Mouse (Mus musculus) stomach, postnatal 0 days (tissue): Measurements from ENCODE around the gene Tsr3. TPM values are rescaled to one million over a fixed set of nuclear protein-coding genes. Genes with fewer than 3 reads are reported as not detected.
"Not testable (repeated sequence)": the region's sequence is repeated elsewhere in the genome, so short reads cannot be mapped to it uniquely, and the experiment has no call there.

ENCODE experiments used
- ATAC-seq: fragments of 200-750 bp; cut with Nextera tagmentation; 2 replicates; pipeline ENCODE4 v1.8.0; 2017; ENCODE audit not compliant: low FRiP score, low TSS enrichment
- DNase-seq: peaks from one replicate; pipeline ENCODE4 v3.0.0-alpha.2; 2016; ENCODE audit warnings: low spot score
- H3K27ac ChIP-seq: fragments of 300-500 bp; sonication (generic); replicated peaks from 2 replicates; pipeline ENCODE4 v1.5.1; 2014; ENCODE audit warnings: mild to moderate bottlenecking, control low read depth
- H3K27me3 ChIP-seq: fragments of 300-500 bp; sonication (generic); 2 replicates; pipeline ENCODE4 v1.6.1; 2014; ENCODE audit warnings: low read length; ENCODE audit not compliant: control insufficient read depth, insufficient read depth
- H3K36me3 ChIP-seq: fragments of 300-500 bp; sonication (generic); 2 replicates; pipeline ENCODE4 v1.6.1; 2014; ENCODE audit warnings: low read length, mixed read lengths; ENCODE audit not compliant: control insufficient read depth, insufficient read depth
- H3K4me1 ChIP-seq: fragments of 300-500 bp; sonication (generic); replicated peaks from 2 replicates; pipeline ENCODE4 v1.6.1; 2014; ENCODE audit warnings: antibody characterized with exemption; ENCODE audit not compliant: control insufficient read depth, insufficient read depth
- H3K4me2 ChIP-seq: fragments of 300-500 bp; sonication (generic); replicated peaks from 2 replicates; pipeline ENCODE4 v1.6.1; 2014; ENCODE audit warnings: low read depth, mild to moderate bottlenecking, control low read depth, moderate library complexity
- H3K4me3 ChIP-seq: fragments of 300-500 bp; sonication (generic); 2 replicates; pipeline ENCODE4 v1.5.1; 2014; ENCODE audit warnings: low read depth, low read length, control low read depth
- H3K9ac ChIP-seq: fragments of 300-500 bp; sonication (generic); 2 replicates; pipeline ENCODE4 v1.6.1; 2014; ENCODE audit warnings: mild to moderate bottlenecking, low read length, control low read depth, mixed read lengths
- H3K9me3 ChIP-seq: fragments of 300-500 bp; sonication (generic); 2 replicates; pipeline ENCODE4 v1.6.1; 2016; ENCODE audit warnings: low read length; ENCODE audit not compliant: control insufficient read depth
- CTCF ChIP-seq: IDR thresholded peaks from 2 replicates; pipeline ENCODE4 v1.5.1; 2016; ENCODE audit warnings: antibody characterized with exemption, low read depth, mild to moderate bottlenecking, moderate library complexity
- EP300 ChIP-seq: optimal IDR thresholded peaks from 2 replicates; pipeline ENCODE3; 2016; ENCODE audit warnings: antibody characterized with exemption
- WGBS: fragments of 180-500 bp; shearing (Covaris S2); extraction: QIAGEN DNeasy Blood & Tissue Kit; methylation state at CpG from one replicate; pipeline ENCODE4 v1.1.7; 2014; 5-methylcytosine and 5-hydroxymethylcytosine counted together
- polyA plus RNA-seq: library from polyadenylated mRNA; unstranded; fragments of >200 nt; fragmentation: Nextera tagmentation; extraction: Ambion mirVana; gene quantifications from 2 replicates; pipeline ENCODE4 v1.2.1, GENCODE M21; 2015

Tsr3 gene
- polyA plus RNA-seq, 1 experiment from 2014 or later, result 31.3 TPM

DNA sequence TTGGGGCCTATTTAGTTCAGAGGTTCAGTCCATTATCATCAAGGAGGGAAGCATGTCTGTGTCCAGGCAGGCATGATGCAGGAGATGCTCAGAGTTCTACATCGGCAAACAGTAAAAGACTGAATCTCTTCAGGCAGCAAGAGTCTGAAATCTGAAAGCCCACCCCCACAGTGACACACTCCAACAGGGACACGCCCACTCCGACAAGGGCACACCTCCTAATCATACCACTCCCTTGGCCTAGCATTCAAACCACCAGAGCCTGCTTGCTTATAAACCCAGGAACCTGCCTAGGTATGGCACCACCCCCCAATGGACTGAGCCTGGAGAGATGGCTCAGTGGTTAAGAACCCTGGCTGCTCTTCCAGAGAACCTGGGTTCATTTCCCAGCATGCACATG lies 24.5 kb upstream of the Tsr3 start:
- DNase-seq (no peak), ATAC-seq (no peak)
- Histone ChIP-seq H3K36me3 (peaks cover 19% of the 10 kb centered on the region; the same call in 1 of the 2 replicates), H3K27ac (no peak overlapping the region), H3K9ac (no peak overlapping the region), H3K9me3 (no peaks in the 10 kb centered on the region), H3K27me3 (no peaks in the 10 kb centered on the region), H3K4me2 (no peak overlapping the region), H3K4me1 (no peaks in the 10 kb centered on the region), H3K4me3 (no peak overlapping the region)
- TF ChIP-seq CTCF (no peak), EP300 (no peak)
- WGBS, result 77% methylated on average over 3 of the region's 3 CpGs

DNA sequence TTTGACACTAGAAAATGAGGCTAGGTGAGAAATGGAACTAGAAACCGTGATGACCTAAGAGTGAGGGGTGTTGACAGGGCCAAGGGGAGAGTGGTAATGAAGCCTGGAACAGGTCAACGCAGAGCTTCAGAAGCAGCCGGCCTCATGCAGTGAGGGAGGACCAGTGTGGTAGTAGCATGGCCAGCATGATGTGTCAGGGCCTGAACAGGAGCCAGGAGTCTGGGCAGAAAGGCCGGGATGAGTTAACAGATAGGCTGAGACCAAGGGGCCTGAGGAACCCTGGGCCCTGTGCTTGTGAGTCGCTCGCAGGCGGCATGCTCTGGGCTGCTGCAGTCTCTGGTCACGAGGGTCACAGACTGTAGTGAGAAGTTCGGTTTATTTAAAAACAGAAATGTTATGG lies 21.0 kb upstream of the Tsr3 start:
- DNase-seq (no peak), ATAC-seq (no peak)
- H3K4me1 ChIP-seq, result peaks cover 3% of the 10 kb centered on the region; the same call in 1 of the 2 replicates
- H3K27me3 ChIP-seq, result no peaks in the 10 kb centered on the region
- H3K36me3 ChIP-seq, result peaks cover 14% of the 10 kb centered on the region; the same call in 1 of the 2 replicates
- 91% methylated on average over 9 of the region's 9 CpGs for WGBS
- H3K4me3 ChIP-seq, result no peak overlapping the region
- H3K27ac ChIP-seq, result no peak overlapping the region
- H3K4me2 ChIP-seq, result no peak overlapping the region
- H3K9me3 ChIP-seq, result no peaks in the 10 kb centered on the region
- no peak overlapping the region for H3K9ac ChIP-seq
- TF ChIP-seq CTCF, result no peak
- TF ChIP-seq EP300, result no peak

DNA sequence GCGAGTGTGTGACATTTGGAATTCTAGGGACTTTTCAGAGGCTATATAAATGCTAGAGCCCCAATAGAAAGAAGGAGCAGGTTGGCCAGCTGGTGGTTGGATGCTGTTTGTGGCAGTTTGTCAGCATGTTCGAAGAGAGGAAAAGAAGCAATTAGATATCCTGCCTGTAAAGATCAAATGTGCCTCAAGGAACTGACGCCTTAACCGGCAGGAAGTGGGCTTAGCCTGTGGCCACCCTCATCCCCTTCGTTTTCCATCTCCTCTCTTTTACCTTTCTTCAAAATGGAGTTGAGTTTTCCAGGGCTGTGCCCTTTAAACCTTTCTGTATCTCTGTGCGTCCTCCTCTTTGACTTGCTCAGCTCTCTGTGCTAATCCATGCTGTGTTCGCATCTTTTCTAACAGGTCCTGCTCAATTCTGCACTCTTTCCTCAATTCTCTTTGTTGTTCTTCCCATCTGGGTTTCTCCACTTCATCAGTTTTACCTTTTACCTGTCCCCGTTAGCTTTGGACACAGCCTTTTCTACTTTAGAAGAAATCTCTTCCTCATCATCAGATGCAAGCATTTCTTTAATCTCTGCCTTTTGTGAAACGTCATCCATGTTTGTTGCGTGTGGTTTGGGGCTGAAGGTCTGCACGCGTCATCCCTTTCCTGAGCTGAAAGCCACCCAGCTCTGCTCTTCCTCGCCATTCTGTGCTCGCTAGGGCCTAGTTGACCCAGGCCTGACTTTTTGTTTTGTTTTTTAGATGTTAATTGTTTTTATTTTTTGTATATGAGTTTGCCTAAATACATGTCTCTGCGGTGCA lies 20.3 kb upstream of the Tsr3 start:
- WGBS, result 90% methylated on average over 15 of the region's 15 CpGs
- ATAC-seq, result no peak
- H3K9ac ChIP-seq, result no peak overlapping the region
- no peaks in the 10 kb centered on the region for H3K9me3 ChIP-seq
- TF ChIP-seq CTCF (no peak), EP300 (no peak)
- H3K36me3 ChIP-seq, result peaks cover 14% of the 10 kb centered on the region; the same call in 1 of the 2 replicates
- H3K4me1 ChIP-seq, result peaks cover 3% of the 10 kb centered on the region; the same call in 1 of the 2 replicates
- DNase-seq, result no peak
- H3K4me3 ChIP-seq, result no peak overlapping the region
- H3K27ac ChIP-seq, result no peak overlapping the region
- no peaks in the 10 kb centered on the region for H3K27me3 ChIP-seq
- no peak overlapping the region for H3K4me2 ChIP-seq

DNA sequence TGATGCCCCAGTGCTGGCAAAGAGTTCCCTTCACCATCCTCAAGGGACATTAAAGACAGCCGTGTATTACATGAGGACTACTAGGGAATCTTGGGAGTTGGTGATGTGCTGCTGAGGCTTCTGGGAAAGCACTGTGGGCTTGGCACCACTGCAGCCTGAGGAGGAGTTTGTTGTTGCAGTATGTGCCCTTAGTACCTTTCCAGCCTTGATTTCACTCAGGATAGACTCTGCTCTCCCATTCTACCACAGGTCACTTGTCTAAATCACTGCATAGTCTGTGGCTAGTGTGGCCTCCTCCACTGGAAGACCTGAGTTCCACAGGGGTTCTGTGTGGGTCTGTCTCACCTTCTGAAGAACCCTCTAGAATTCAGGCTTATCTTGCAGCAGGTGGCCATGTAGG lies 19.2 kb upstream of the Tsr3 start:
- H3K4me3 ChIP-seq, result no peak overlapping the region
- ATAC-seq, result no peak
- H3K27ac ChIP-seq, result no peak overlapping the region
- no peaks in the 10 kb centered on the region for H3K27me3 ChIP-seq
- TF ChIP-seq EP300, result no peak
- TF ChIP-seq CTCF, result no peak
- peaks cover 8% of the 10 kb centered on the region; the same call in 1 of the 2 replicates for H3K36me3 ChIP-seq
- no peaks in the 10 kb centered on the region for H3K9me3 ChIP-seq
- H3K4me2 ChIP-seq, result no peak overlapping the region
- no peak overlapping the region for H3K9ac ChIP-seq
- WGBS, result 72% methylated on average over 1 of the region's 1 CpGs
- no peak for DNase-seq
- H3K4me1 ChIP-seq, result peaks cover 3% of the 10 kb centered on the region; the same call in 1 of the 2 replicates

DNA sequence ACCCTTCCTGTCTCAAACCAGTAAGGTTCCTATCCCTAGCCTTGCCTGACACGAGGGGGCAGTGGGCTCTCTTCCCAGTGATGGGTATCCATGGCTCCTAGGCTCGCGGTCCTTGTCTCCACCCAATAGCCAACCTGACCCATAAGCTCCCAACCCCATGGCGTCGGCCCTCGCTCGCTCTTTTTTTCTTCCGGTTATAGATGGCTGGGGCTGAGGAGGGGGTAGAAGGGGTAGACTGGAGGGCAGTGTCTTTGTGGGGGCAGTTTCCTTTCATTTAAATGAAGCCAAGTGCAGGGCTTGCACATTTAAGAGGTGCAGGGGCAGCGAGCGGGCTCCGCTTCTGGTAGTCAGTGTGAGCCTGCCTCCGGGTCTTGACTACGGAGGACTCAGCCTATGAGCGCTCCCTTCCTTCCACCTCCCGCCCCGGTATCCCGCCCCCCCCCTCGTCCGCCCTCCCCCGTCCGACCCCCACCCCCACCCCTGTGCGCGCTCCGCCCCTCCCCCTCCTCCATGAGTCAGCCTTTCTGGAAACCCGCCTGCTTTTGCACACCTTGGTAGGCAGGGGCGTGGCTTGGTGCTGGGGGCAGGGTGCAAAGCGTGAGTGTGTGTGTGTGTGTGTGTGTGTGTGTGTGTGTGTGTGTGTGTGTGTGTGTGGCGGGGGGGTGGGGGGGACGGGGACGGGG lies 18.0 kb upstream of the Tsr3 start:
- peak overlapping the region; percentile 41; the same call in 1 of the 2 replicates for H3K27ac ChIP-seq
- peak overlapping the region; percentile 70 for H3K4me2 ChIP-seq
- peak overlapping the region; percentile 36 for H3K4me3 ChIP-seq
- TF ChIP-seq CTCF (peak; percentile 19; the same call in 1 of the 2 replicates), EP300 (no peak)
- peaks cover 3% of the 10 kb centered on the region; the same call in 1 of the 2 replicates for H3K36me3 ChIP-seq
- H3K9me3 ChIP-seq, result no peaks in the 10 kb centered on the region
- H3K9ac ChIP-seq, result peak overlapping the region; percentile 47
- ATAC-seq, result peak; percentile 80
- H3K27me3 ChIP-seq, result no peaks in the 10 kb centered on the region
- WGBS, result 5% methylated on average over 18 of the region's 30 CpGs
- peaks cover 3% of the 10 kb centered on the region; the same call in 1 of the 2 replicates for H3K4me1 ChIP-seq
- peak; percentile 85 for DNase-seq

DNA sequence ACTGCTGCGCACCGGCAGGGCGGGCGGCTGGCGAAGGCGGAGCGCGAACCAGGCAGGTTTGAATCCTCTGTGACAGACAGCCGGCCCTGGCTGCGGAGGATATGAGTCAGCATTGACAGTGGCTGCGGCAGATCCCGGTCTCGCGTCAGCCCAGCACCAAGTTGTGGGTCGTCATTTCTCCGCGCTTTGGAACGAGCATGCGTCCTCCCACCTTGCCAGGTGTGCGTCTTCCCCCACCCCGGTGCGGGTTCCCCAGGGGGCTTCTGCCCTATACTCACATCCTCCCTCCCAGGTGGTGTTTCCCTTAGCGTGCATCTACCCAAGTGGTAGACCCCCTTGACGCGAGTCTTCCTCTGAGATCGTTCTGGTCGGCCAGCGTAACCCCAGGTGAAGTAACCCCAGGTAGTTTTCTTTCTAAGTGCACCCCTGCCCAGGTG lies 17.4 kb upstream of the Tsr3 start:
- WGBS, result 23% methylated on average over 14 of the region's 28 CpGs
- ATAC-seq, result peak; percentile 90
- H3K9me3 ChIP-seq, H3K4me1 ChIP-seq, H3K36me3 ChIP-seq, H3K27me3 ChIP-seq, DNase-seq: not testable (repeated sequence)
- peak overlapping the region; percentile 17; the same call in 1 of the 2 replicates for H3K4me3 ChIP-seq
- H3K9ac ChIP-seq, result peak overlapping the region; percentile 50; the same call in 1 of the 2 replicates
- H3K27ac ChIP-seq, result peak overlapping the region; percentile 50; the same call in 1 of the 2 replicates
- peak overlapping the region; percentile 70 for H3K4me2 ChIP-seq
